Mouse (Mus musculus): ENCODE data around the gene Pik3c2g. TPM values are rescaled to one million over a fixed set of nuclear protein-coding genes. Genes with fewer than 3 reads are reported as not detected.

The Pik3c2g gene
- polyA plus RNA-seq, 1 experiment from 2014 or later = 0.57 TPM

DNA sequence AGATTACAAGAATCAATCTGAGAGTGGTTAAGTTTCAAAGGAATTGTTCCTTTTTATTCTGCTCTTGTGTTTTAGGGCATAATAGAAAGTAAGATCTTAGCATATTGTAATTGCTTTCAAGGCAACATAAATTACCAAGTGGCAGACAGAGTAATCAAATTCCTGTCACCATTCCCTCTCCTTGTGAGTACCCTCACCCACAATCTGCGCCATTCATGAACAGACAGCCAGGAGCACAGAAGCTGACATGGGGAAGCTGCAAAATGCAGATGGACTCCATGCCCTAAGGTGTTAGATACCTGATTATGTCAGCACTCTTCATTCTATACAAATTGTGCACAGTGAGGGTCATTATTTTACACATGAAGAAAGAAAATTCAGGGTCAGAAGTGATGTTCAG lies 255.6 kb downstream of the Pik3c2g start:
- no peak for DNase-seq
- ATAC-seq (ENCODE audit: low FRiP score, low TSS enrichment) = no peak
- 89% methylated on average over 1 of the region's 1 CpGs for WGBS

DNA sequence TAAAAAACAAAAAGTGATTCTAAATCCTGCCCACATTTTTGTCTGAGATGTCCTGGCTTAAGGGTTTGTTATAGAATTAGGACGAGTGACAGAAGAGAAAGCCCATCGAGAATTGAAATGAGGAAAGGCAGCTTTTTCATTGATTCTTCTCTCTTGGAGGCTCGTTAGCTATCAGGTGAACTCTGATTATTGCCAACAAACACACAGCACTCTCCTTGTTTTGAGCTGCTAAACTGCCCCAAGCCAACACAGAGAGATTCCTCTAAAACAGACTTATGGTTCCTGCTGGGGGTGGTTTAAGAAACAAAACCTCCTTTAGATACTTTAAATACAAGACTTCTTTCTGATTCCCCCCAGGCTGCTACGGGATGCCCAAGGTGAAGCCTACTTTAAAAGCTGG lies 256.5 kb downstream of the Pik3c2g start:
- H3K4me1 ChIP-seq (ENCODE audit: control insufficient read depth, insufficient read depth, low read length) = no peaks in the 10 kb centered on the region
- H3K36me3 ChIP-seq (ENCODE audit: control insufficient read depth, insufficient read depth, low read length) = no peaks in the 10 kb centered on the region
- no peak for DNase-seq
- no peak overlapping the region for H3K4me2 ChIP-seq (ENCODE audit: low read length)
- H3K27me3 ChIP-seq (ENCODE audit: control insufficient read depth, insufficient read depth, low read length) = no peaks in the 10 kb centered on the region
- no peak overlapping the region for H3K9ac ChIP-seq (replicated peaks; ENCODE audit: low read length)
- H3K4me3 ChIP-seq (replicated peaks; ENCODE audit: low read depth, low read length) = no peak overlapping the region
- no peaks in the 10 kb centered on the region for H3K9me3 ChIP-seq (ENCODE audit: control insufficient read depth, low read length)
- ATAC-seq (ENCODE audit: low FRiP score, low TSS enrichment) = no peak
- 82% methylated on average over 4 of the region's 4 CpGs for WGBS
- H3K27ac ChIP-seq (replicated peaks; ENCODE audit: low read depth, low read length) = no peak overlapping the region

More for the DNA sequence above, 255.6 kb downstream of the Pik3c2g start:
- no peaks in the 10 kb centered on the region for H3K4me1 ChIP-seq (ENCODE audit: control insufficient read depth, insufficient read depth, low read length)
- no peaks in the 10 kb centered on the region for H3K36me3 ChIP-seq (ENCODE audit: control insufficient read depth, insufficient read depth, low read length)
- H3K9me3 ChIP-seq (ENCODE audit: control insufficient read depth, low read length) = no peaks in the 10 kb centered on the region
- no peak overlapping the region for H3K4me2 ChIP-seq (ENCODE audit: low read length)
- H3K4me3 ChIP-seq (replicated peaks; ENCODE audit: low read depth, low read length) = no peak overlapping the region
- H3K27me3 ChIP-seq (ENCODE audit: control insufficient read depth, insufficient read depth, low read length) = no peaks in the 10 kb centered on the region
- H3K9ac ChIP-seq (replicated peaks; ENCODE audit: low read length) = no peak overlapping the region
- H3K27ac ChIP-seq (replicated peaks; ENCODE audit: low read depth, low read length) = no peak overlapping the region

DNA sequence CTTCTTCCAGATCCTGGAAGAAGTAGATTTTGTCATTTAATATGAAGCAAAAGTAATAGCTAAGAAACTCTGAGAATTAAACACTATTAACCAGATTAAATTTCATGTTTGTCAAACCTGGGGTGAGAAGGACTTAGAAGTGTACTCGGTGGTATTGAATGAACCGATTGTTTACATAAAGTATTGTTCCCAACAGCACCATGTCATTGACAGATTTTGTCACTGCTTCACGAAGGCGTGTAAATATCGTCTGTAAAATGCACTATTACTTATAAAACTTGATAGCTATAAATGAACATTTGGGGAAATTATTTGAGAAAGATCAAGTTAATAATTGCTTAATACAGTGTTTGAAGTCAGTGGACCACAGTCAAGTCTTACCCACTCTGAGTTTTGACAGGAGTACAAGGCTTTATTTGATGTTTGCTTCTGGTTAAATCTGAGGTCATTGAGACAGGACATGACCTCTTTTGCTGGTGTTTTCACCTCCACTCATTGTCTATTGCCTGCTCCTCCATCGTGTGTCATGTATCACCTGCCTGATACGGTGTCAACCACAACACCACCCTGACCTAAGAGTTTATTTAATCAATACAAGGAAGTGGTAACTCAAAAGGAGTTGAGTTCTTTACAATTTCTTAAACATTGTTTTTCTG lies 260.0 kb downstream of the Pik3c2g start:
- DNase-seq = no peak

GRCm38 (mm10) chr6:139849931-139850330 lies 262.9 kb downstream of the Pik3c2g start:
- 81% methylated on average over 3 of the region's 3 CpGs for WGBS
- Histone ChIP-seq H3K9me3 (ENCODE audit: control insufficient read depth, low read length) (no peaks in the 10 kb centered on the region), H3K4me2 (ENCODE audit: low read length) (no peak overlapping the region), H3K4me1 (ENCODE audit: control insufficient read depth, insufficient read depth, low read length) (no peaks in the 10 kb centered on the region), H3K27me3 (ENCODE audit: control insufficient read depth, insufficient read depth, low read length) (no peaks in the 10 kb centered on the region), H3K4me3 (replicated peaks; ENCODE audit: low read depth, low read length) (no peak overlapping the region), H3K36me3 (ENCODE audit: control insufficient read depth, insufficient read depth, low read length) (no peaks in the 10 kb centered on the region), H3K9ac (replicated peaks; ENCODE audit: low read length) (no peak overlapping the region), H3K27ac (replicated peaks; ENCODE audit: low read depth, low read length) (no peak overlapping the region)
- no peak for ATAC-seq (ENCODE audit: low FRiP score, low TSS enrichment)
- no peak for DNase-seq

More for the DNA sequence above, 260.0 kb downstream of the Pik3c2g start:
- 79% methylated on average over 7 of the region's 7 CpGs for WGBS
- Histone ChIP-seq H3K4me3 (replicated peaks; ENCODE audit: low read depth, low read length) (no peak overlapping the region), H3K9ac (replicated peaks; ENCODE audit: low read length) (no peak overlapping the region), H3K36me3 (ENCODE audit: control insufficient read depth, insufficient read depth, low read length) (no peaks in the 10 kb centered on the region), H3K4me2 (ENCODE audit: low read length) (no peak overlapping the region), H3K27me3 (ENCODE audit: control insufficient read depth, insufficient read depth, low read length) (no peaks in the 10 kb centered on the region), H3K4me1 (ENCODE audit: control insufficient read depth, insufficient read depth, low read length) (no peaks in the 10 kb centered on the region), H3K27ac (replicated peaks; ENCODE audit: low read depth, low read length) (no peak overlapping the region), H3K9me3 (ENCODE audit: control insufficient read depth, low read length) (no peaks in the 10 kb centered on the region)
- ATAC-seq (ENCODE audit: low FRiP score, low TSS enrichment) = no peak

DNA sequence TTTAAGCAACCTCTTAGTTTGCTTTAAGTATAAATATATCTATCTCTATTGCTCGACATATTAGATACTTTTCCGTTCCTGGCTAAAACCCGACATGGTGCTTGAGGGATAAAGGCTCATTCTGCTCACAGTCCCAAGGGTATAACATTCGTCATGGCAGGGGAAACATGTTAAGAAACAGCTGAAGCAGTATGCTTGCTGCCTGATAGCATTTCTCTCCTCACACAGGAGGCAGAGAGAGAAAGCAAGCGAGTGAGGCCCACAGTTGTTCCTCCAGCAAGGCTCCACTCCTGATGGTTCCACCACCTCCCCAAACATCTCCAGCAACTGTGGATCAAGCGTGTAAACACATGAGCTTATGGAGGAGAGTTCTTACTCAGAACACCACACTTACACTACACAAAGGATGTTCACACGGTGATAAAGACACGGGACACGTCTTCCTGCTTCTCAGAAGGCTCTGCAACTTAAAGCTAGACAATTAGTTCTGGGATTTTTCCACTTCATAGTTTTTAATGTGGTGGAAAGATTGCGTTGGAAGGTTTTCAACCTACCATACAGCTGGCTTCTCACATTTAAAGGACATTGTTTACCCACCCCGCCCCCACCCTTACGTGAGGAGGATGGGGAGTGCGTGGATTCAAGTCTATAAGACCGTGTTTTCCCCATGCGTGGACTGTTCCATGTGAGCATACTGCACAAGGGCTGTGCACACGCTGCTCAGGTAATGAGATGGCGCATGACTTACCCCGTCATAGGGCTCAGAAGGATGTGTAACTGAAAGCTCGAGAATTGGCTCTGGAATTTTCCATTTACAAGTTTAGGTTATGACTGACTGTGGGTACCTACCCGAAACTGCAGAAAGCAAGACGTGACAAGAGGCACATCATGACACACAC lies 264.9 kb downstream of the Pik3c2g start:
- H3K9ac ChIP-seq (replicated peaks; ENCODE audit: low read length) = no peak overlapping the region
- H3K9me3 ChIP-seq (ENCODE audit: control insufficient read depth, low read length) = no peaks in the 10 kb centered on the region
- no peak overlapping the region for H3K4me3 ChIP-seq (replicated peaks; ENCODE audit: low read depth, low read length)
- no peaks in the 10 kb centered on the region for H3K27me3 ChIP-seq (ENCODE audit: control insufficient read depth, insufficient read depth, low read length)
- H3K27ac ChIP-seq (replicated peaks; ENCODE audit: low read depth, low read length) = no peak overlapping the region
- ATAC-seq (ENCODE audit: low FRiP score, low TSS enrichment) = no peak
- DNase-seq = no peak
- WGBS = 92% methylated on average over 21 of the region's 21 CpGs
- H3K4me1 ChIP-seq (ENCODE audit: control insufficient read depth, insufficient read depth, low read length) = no peaks in the 10 kb centered on the region
- no peaks in the 10 kb centered on the region for H3K36me3 ChIP-seq (ENCODE audit: control insufficient read depth, insufficient read depth, low read length)
- no peak overlapping the region for H3K4me2 ChIP-seq (ENCODE audit: low read length)

DNA sequence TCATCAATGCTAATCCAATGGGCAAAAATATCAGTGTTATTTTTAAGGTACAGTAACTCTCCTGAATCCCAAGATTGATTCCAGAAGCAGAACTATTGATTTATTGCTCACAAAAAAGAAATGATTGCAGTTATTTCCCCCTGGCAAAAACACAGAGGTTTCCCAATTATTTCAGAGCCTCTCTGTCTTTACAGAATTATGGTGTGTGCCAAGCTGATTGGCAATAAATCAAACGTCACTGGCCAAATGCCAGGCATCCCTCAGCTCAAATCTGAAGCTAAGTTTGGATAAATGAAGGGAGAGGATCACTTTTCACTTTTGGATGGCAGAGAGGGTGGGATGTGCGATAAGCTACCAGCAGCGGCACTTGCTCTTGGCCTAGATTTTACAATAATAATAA lies 265.8 kb downstream of the Pik3c2g start:
- ATAC-seq (ENCODE audit: low FRiP score, low TSS enrichment) = no peak
- H3K9ac ChIP-seq (replicated peaks; ENCODE audit: low read length) = no peak overlapping the region
- no peak for DNase-seq
- H3K4me1 ChIP-seq (ENCODE audit: control insufficient read depth, insufficient read depth, low read length) = no peaks in the 10 kb centered on the region
- H3K27ac ChIP-seq (replicated peaks; ENCODE audit: low read depth, low read length) = no peak overlapping the region
- H3K27me3 ChIP-seq (ENCODE audit: control insufficient read depth, insufficient read depth, low read length) = no peaks in the 10 kb centered on the region
- no peaks in the 10 kb centered on the region for H3K9me3 ChIP-seq (ENCODE audit: control insufficient read depth, low read length)
- H3K4me2 ChIP-seq (ENCODE audit: low read length) = no peak overlapping the region
- 87% methylated on average over 3 of the region's 3 CpGs for WGBS
- H3K36me3 ChIP-seq (ENCODE audit: control insufficient read depth, insufficient read depth, low read length) = no peaks in the 10 kb centered on the region
- no peak overlapping the region for H3K4me3 ChIP-seq (replicated peaks; ENCODE audit: low read depth, low read length)

- DNase-seq = no peak
- H3K27me3 ChIP-seq (ENCODE audit: control insufficient read depth, insufficient read depth, low read length) = no peaks in the 10 kb centered on the region
- no peaks in the 10 kb centered on the region for H3K9me3 ChIP-seq (ENCODE audit: control insufficient read depth, low read length)
- WGBS = 95% methylated on average over 3 of the region's 3 CpGs
- no peak overlapping the region for H3K4me3 ChIP-seq (replicated peaks; ENCODE audit: low read depth, low read length)
- H3K9ac ChIP-seq (replicated peaks; ENCODE audit: low read length) = no peak overlapping the region
- no peaks in the 10 kb centered on the region for H3K4me1 ChIP-seq (ENCODE audit: control insufficient read depth, insufficient read depth, low read length)
- no peak overlapping the region for H3K4me2 ChIP-seq (ENCODE audit: low read length)
- H3K36me3 ChIP-seq (ENCODE audit: control insufficient read depth, insufficient read depth, low read length) = no peaks in the 10 kb centered on the region
- no peak overlapping the region for H3K27ac ChIP-seq (replicated peaks; ENCODE audit: low read depth, low read length)
- ATAC-seq (ENCODE audit: low FRiP score, low TSS enrichment) = no peak
Observed at GRCm38 (mm10) chr6:139860141-139860540, 273.1 kb downstream of the Pik3c2g start.

DNA sequence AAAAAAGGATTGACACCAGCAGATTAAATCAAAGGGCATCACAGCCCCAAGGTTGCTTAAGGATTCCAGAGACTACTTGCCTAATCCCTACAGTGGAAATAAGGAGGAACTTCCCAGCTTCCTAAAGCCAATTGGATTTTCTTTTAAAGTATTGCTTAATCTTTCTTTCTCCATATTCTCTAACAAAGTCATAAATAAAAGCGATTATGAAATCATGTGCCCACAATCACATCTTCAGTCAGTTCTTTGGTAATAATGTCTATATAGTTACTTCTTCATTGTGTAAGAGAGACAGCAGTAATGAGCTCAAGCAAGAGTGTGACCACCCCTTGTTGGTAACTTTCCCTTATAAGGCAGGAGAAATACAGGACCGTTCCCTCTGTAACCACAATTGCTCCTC lies 274.5 kb downstream of the Pik3c2g start:
- ATAC-seq (ENCODE audit: low FRiP score, low TSS enrichment) (no peak), DNase-seq (no peak)

More for the DNA sequence above, 274.5 kb downstream of the Pik3c2g start:
- Histone ChIP-seq H3K36me3 (ENCODE audit: control insufficient read depth, insufficient read depth, low read length) (no peaks in the 10 kb centered on the region), H3K4me1 (ENCODE audit: control insufficient read depth, insufficient read depth, low read length) (no peaks in the 10 kb centered on the region), H3K27me3 (ENCODE audit: control insufficient read depth, insufficient read depth, low read length) (no peaks in the 10 kb centered on the region), H3K9me3 (ENCODE audit: control insufficient read depth, low read length) (no peaks in the 10 kb centered on the region), H3K27ac (replicated peaks; ENCODE audit: low read depth, low read length) (no peak overlapping the region), H3K4me2 (ENCODE audit: low read length) (no peak overlapping the region), H3K9ac (replicated peaks; ENCODE audit: low read length) (no peak overlapping the region), H3K4me3 (replicated peaks; ENCODE audit: low read depth, low read length) (no peak overlapping the region)
- WGBS = 87% methylated on average over 2 of the region's 2 CpGs
